Mouse (Mus musculus) stomach, embryonic 14.5 days (tissue): ENCODE measurements around the gene Scn4b. TPM values are rescaled to one million over a fixed set of nuclear protein-coding genes. Genes with fewer than 3 reads are reported as not detected.
A peak's percentile ranks its signal among the peaks of the same experiment; 100 is the strongest.

ENCODE experiments used
- ATAC-seq: fragments of 200-750 bp; cut with Nextera tagmentation; 2 replicates; pipeline ENCODE4 v1.8.0; 2017; ENCODE audit warnings: low read depth, moderate TSS enrichment; ENCODE audit not compliant: insufficient number of reproducible peaks, insufficient read depth, low FRiP score
- H3K27ac ChIP-seq: fragments of 300-500 bp; sonication (generic); 2 replicates; pipeline ENCODE4 v1.5.1; 2014; ENCODE audit warnings: mild to moderate bottlenecking, low read length, moderate library complexity, mixed read lengths
- H3K27me3 ChIP-seq: fragments of 300-500 bp; sonication (generic); 2 replicates; pipeline ENCODE4 v1.6.1; 2014; ENCODE audit warnings: low read length, control low read depth, mixed read lengths; ENCODE audit not compliant: control insufficient read depth, insufficient read depth
- H3K36me3 ChIP-seq: fragments of 300-500 bp; sonication (generic); 2 replicates; pipeline ENCODE4 v1.6.1; 2014; ENCODE audit warnings: mild to moderate bottlenecking, control low read depth, low read length, moderate library complexity, mixed read lengths; ENCODE audit not compliant: control insufficient read depth, insufficient read depth
- H3K4me1 ChIP-seq: fragments of 300-500 bp; sonication (generic); 2 replicates; pipeline ENCODE4 v1.6.1; 2014; ENCODE audit warnings: low read length, control low read depth, mixed read lengths; ENCODE audit not compliant: control insufficient read depth, insufficient read depth
- H3K4me2 ChIP-seq: fragments of 300-500 bp; sonication (generic); replicated peaks from 2 replicates; pipeline ENCODE4 v1.6.1; 2014; ENCODE audit warnings: low read depth, low read length, control low read depth
- H3K4me3 ChIP-seq: fragments of 300-500 bp; sonication (generic); 2 replicates; pipeline ENCODE4 v1.5.1; 2014; ENCODE audit warnings: low read depth, low read length, control low read depth
- H3K9ac ChIP-seq: fragments of 300-500 bp; sonication (generic); replicated peaks from 2 replicates; pipeline ENCODE4 v1.6.1; 2014; ENCODE audit warnings: low read depth, mild to moderate bottlenecking, control low read depth, low read length, moderate library complexity, mixed read lengths
- H3K9me3 ChIP-seq: fragments of 300-500 bp; sonication (generic); 2 replicates; pipeline ENCODE4 v1.6.1; 2016; ENCODE audit warnings: low read depth, low read length, control low read depth; ENCODE audit not compliant: control insufficient read depth
- WGBS: fragments of 180-500 bp; shearing (Covaris S2); extraction: QIAGEN DNeasy Blood & Tissue Kit; methylation state at CpG from one replicate; pipeline ENCODE4 v1.1.7; 2014; 5-methylcytosine and 5-hydroxymethylcytosine counted together
- polyA plus RNA-seq: library from polyadenylated mRNA; unstranded; fragments of >200 nt; fragmentation: Nextera tagmentation; extraction: Ambion mirVana; gene quantifications from 2 replicates; pipeline ENCODE4 v1.2.1, GENCODE M21; 2014

The Scn4b gene
- polyA plus RNA-seq, 1 experiment from 2014 or later = not detected

DNA sequence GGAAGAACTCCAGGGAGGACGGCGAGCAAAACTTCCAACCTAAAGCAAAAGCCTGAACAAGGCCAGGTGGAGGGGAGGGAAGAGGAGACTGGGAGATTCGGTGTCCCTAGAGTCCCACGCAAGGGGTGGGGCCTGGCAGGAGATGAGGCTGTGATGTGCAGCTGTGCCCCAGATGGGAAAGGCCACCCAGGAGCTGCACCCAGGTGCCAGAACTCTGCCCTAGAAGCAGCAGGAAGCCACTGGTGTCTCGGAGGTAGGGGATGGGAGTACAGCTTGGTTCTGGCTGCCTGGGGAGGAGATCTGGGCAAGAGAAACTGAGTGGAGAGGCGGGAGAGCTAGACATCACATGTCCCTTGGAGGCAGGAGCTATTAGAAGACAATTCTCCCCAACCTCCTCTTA lies 17.2 kb upstream of the Scn4b start:
- no peaks in the 10 kb centered on the region for H3K36me3 ChIP-seq
- no peaks in the 10 kb centered on the region for H3K9me3 ChIP-seq
- no peak overlapping the region for H3K9ac ChIP-seq
- WGBS = 65% methylated on average over 6 of the region's 6 CpGs
- no peak overlapping the region for H3K4me3 ChIP-seq
- no peaks in the 10 kb centered on the region for H3K27me3 ChIP-seq
- no peak for ATAC-seq
- peaks cover 10% of the 10 kb centered on the region; the same call in 1 of the 2 replicates for H3K4me1 ChIP-seq
- H3K4me2 ChIP-seq = no peak overlapping the region
- H3K27ac ChIP-seq = no peak overlapping the region

DNA sequence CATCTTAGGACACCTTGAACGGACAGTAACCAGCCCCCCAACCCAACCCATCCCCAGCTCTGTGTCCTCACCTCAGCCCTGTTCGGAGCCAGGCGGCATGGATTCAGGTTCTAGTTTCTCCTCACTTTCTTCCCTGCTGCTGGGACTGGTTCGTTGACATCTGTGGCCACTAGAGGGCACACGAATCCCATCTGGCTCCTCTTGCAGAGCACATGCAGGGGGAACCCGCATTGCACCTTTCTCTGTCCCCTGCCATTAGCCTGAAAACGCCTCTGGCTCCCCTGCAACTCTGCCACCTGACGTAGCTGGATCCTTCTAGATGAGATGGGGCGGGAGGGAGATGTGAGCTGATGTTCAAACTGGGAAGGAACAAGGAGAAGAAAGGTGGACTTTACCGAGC lies 16.4 kb upstream of the Scn4b start:
- no peaks in the 10 kb centered on the region for H3K9me3 ChIP-seq
- H3K36me3 ChIP-seq = no peaks in the 10 kb centered on the region
- WGBS = 6% methylated on average over 10 of the region's 10 CpGs
- peak overlapping the region; percentile 8; the same call in 1 of the 2 replicates for H3K4me3 ChIP-seq
- H3K4me1 ChIP-seq = peaks cover 8% of the 10 kb centered on the region; the same call in 1 of the 2 replicates
- H3K4me2 ChIP-seq = peak overlapping the region; percentile 39
- ATAC-seq = peak; percentile 42; the same call in 1 of the 2 replicates
- no peak overlapping the region for H3K9ac ChIP-seq
- H3K27ac ChIP-seq = peak overlapping the region; percentile 2; the same call in 1 of the 2 replicates
- no peaks in the 10 kb centered on the region for H3K27me3 ChIP-seq

DNA sequence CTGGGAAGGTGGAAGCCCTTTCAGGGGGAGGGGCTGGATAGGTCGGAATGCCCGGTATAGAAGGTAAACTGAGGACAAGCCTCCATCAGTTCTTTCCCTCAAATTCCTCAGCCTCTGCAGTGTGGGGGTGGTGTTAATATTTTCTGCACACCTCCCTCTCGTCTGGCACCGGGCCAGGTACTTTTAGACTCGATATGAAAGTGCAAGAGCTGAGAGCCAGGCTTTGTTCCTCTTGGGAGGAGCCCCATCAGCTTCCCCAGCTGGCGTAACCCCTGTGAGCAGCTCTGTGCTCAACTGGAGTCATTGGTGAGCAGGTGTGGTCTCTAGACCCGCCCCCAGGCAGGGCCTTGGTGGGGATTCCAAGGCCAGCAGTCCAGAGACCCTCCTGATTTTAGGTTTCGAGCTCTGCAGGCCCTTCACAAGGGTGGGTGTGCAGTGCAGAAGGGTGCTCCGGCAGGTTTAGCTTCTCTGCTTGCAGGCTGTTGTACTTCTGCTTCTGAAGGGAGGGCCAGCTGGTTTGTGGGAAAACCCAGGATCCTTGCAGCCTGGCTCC lies 15.9 kb upstream of the Scn4b start:
- H3K36me3 ChIP-seq = no peaks in the 10 kb centered on the region
- peaks cover 8% of the 10 kb centered on the region; the same call in 1 of the 2 replicates for H3K4me1 ChIP-seq
- peak; percentile 51; the same call in 1 of the 2 replicates for ATAC-seq
- peak overlapping the region; percentile 39 for H3K4me2 ChIP-seq
- peak overlapping the region; percentile 2; the same call in 1 of the 2 replicates for H3K27ac ChIP-seq
- WGBS = 19% methylated on average over 9 of the region's 9 CpGs
- no peaks in the 10 kb centered on the region for H3K27me3 ChIP-seq
- no peaks in the 10 kb centered on the region for H3K9me3 ChIP-seq
- no peak overlapping the region for H3K9ac ChIP-seq
- peak overlapping the region; percentile 8; the same call in 1 of the 2 replicates for H3K4me3 ChIP-seq

DNA sequence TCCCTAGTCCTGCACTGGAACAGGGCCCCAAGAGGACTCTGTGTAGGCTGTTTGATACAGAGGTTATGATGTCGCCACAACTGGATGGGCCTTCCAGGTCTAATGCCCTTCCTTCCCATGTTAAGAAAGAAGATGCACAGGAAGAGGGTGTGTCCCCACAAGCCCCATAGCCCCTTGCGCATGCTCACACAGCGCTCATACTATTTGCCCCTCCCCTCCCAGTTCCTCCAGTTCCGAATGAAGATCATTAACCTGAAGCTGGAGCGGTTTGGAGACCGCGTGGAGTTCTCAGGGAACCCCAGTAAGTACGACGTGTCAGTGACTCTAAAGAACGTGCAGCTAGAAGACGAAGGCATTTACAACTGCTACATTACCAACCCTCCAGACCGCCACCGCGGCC lies 13.0 kb upstream of the Scn4b start:
- Histone ChIP-seq H3K36me3 (no peaks in the 10 kb centered on the region), H3K27ac (no peak overlapping the region), H3K9ac (no peak overlapping the region), H3K27me3 (no peaks in the 10 kb centered on the region), H3K4me3 (no peak overlapping the region), H3K4me2 (no peak overlapping the region), H3K4me1 (peaks cover 8% of the 10 kb centered on the region; the same call in 1 of the 2 replicates), H3K9me3 (no peaks in the 10 kb centered on the region)
- ATAC-seq = no peak
- 89% methylated on average over 14 of the region's 14 CpGs for WGBS

DNA sequence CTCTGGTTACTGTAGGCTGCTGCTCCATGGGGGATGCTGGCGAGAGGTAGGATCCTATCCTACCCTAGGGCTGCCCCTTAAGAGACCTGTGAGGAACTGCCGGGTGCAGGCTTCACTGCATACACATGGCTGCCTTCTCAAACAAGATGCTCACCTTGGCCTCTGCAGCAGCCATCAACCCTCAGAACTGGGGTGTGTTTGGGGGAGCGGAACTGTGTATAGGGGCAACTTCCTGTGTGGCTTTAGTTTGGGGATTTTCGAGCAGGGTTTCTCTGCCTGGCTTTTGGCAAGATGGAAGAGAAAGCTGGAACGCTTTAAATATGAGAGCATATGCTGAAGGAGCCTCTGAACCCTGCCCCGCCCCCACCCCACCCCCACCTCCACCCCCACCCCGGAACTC lies 11.3 kb upstream of the Scn4b start:
- Histone ChIP-seq H3K27ac (no peak overlapping the region), H3K4me1 (peaks cover 7% of the 10 kb centered on the region; the same call in 1 of the 2 replicates), H3K9me3 (no peaks in the 10 kb centered on the region), H3K27me3 (no peaks in the 10 kb centered on the region), H3K9ac (no peak overlapping the region), H3K36me3 (no peaks in the 10 kb centered on the region), H3K4me3 (no peak overlapping the region), H3K4me2 (no peak overlapping the region)
- WGBS = 57% methylated on average over 7 of the region's 7 CpGs
- no peak for ATAC-seq

DNA sequence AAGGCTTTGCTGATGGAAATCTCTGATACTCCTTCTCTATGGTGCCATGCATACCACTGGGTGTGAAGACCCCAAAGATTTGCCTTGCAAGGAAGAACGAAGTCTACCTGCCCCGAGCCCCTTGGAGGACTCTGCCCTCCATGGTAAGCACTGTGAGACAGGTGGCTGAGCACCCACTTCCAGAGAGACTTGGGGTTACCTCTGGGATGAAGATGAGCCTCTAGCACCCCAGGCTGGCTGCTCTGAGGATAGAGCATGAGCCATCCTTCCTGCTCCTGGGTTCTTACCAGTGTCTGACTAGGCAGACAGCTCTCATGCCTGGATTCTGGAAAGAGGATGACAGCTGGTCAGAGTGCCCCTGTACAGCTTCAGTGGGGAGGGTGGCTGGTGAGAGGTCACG lies 8.1 kb upstream of the Scn4b start:
- Histone ChIP-seq H3K4me1 (0 out of 2 replicates have a peak, but pooled peaks cover 3% of the 10 kb centered on the region), H3K4me3 (no peak overlapping the region), H3K9ac (no peak overlapping the region), H3K27me3 (no peaks in the 10 kb centered on the region; the same call in 1 of the 2 replicates), H3K36me3 (no peaks in the 10 kb centered on the region), H3K27ac (no peak overlapping the region), H3K9me3 (no peaks in the 10 kb centered on the region), H3K4me2 (no peak overlapping the region)
- ATAC-seq = no peak
- 78% methylated on average over 3 of the region's 3 CpGs for WGBS

DNA sequence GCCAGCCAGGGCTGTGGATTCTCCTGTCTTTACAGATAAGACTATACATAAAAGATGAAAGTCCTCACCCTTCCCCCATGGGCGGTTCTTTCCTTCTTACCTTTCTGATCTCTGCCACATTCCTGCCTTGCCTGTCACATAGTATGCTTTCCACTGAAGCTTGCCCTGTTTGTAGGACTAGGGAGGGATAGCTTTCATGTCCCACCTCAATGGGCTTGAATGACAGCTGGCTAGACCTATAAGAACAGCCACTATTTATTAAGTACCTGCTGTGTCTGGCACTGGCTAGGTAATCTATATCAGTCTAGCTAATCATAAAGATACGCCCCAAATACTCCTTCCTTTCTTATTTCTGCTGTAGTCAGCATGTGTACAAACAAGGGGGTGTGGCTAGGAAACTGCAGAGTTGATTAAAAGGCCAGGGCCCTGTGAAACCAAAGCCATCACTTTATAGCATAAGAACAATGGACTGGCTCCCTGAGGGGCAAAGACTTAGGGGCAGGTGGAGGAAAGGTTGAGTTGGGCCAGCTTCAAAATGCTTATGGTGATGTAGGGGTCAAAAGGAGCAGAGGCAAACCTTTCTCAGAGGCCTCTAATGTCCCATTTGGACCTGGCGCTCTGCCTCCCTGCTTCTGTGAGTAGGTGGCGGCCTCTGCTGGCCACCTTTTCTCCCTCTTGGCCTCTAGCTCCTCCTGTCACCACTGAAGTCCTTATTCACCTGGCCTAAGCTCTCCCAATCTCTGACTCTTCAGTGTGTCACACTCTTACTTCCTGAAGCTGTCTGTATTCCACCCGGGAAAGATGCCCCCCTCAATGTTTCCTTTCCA lies 4.5 kb upstream of the Scn4b start:
- H3K9me3 ChIP-seq = no peaks in the 10 kb centered on the region
- peaks cover 9% of the 10 kb centered on the region; the same call in 1 of the 2 replicates for H3K4me1 ChIP-seq
- peak; percentile 31; the same call in 1 of the 2 replicates for ATAC-seq
- peaks cover 14% of the 10 kb centered on the region for H3K27me3 ChIP-seq
- H3K4me2 ChIP-seq = no peak overlapping the region
- no peak overlapping the region for H3K27ac ChIP-seq
- 24% methylated on average over 5 of the region's 5 CpGs for WGBS
- no peak overlapping the region for H3K9ac ChIP-seq
- H3K4me3 ChIP-seq = no peak overlapping the region
- H3K36me3 ChIP-seq = no peaks in the 10 kb centered on the region

DNA sequence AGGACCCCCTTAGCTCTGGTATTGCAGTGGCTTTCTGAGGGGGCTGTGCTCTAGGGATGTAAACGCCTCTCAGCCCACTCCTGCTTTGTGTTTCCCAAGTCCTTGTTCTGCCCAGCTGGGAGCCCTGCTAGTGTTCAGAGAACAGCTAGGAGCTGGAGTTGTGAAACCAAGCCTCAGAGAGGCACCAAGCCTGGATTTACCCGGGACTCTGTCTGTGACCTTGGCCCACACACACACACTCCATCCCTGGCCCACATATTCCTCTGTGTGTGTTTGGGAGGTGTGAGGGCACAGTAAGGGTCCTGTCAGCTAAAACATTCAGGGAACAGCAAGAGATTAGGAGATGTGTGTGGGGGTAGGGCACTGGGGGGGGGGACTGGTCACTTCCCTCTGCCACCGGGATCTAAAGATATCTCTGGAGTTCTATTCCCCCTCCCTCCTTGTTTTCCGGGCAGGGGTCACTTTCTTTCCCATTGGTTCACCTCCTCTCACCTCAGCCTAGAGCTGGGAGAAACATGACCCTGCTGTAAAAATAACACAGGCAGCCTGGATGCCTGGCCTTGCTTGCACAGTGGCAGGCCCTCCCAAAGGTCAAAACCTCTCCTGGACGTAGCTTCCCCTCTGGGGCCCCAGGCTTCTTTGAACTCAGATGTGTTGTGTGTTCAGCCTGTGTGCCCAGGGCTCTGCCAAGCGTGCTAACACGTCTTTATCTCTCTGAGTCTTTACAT lies 1.6 kb upstream of the Scn4b start:
- H3K27me3 ChIP-seq = peaks cover 17% of the 10 kb centered on the region
- H3K9ac ChIP-seq = no peak overlapping the region
- H3K9me3 ChIP-seq = no peaks in the 10 kb centered on the region
- H3K36me3 ChIP-seq = no peaks in the 10 kb centered on the region
- no peak overlapping the region for H3K4me2 ChIP-seq
- H3K4me3 ChIP-seq = no peak overlapping the region
- peaks cover 14% of the 10 kb centered on the region; the same call in 1 of the 2 replicates for H3K4me1 ChIP-seq
- H3K27ac ChIP-seq = no peak overlapping the region
- 21% methylated on average over 7 of the region's 7 CpGs for WGBS
- no peak for ATAC-seq
